Mouse (Mus musculus) erythroblast, embryonic 14.5 days (primary cell): ENCODE measurements at regions not wholly inside any gene's neighbourhood (a gene's known extent, or its start where the extent isn't known, plus 50 kb on each side); places are given as distances from the start of the nearest gene placed in this dataset.

Experiments
- H3K27me3 ChIP-seq: 2 replicates; pipeline ENCODE4 v1.6.1; 2012; ENCODE audit warnings: inconsistent platforms; ENCODE audit not compliant: control insufficient read depth
- H3K36me3 ChIP-seq: 2 replicates; pipeline ENCODE4 v1.6.1; 2012; ENCODE audit warnings: mild to moderate bottlenecking, inconsistent platforms; ENCODE audit not compliant: control insufficient read depth
- H3K4me1 ChIP-seq: 2 replicates; pipeline ENCODE4 v1.6.1; 2012; ENCODE audit warnings: inconsistent platforms; ENCODE audit not compliant: control insufficient read depth
- H3K4me3 ChIP-seq: replicated peaks from 2 replicates; pipeline ENCODE3; 2012; ENCODE audit warnings: moderate library complexity, mild to moderate bottlenecking, inconsistent platforms
- H3K9me3 ChIP-seq: 2 replicates; pipeline ENCODE4 v1.6.1; 2012; ENCODE audit warnings: low read length, inconsistent platforms, mixed read lengths; ENCODE audit not compliant: control insufficient read depth
- GATA1 ChIP-seq: IDR thresholded peaks from 2 replicates; pipeline ENCODE4 v1.6.1; 2012; ENCODE audit warnings: low read length, inconsistent platforms, mixed read lengths
- TAL1 ChIP-seq: IDR thresholded peaks from 3 replicates; pipeline ENCODE4 v1.6.1; 2012; ENCODE audit warnings: low read length, inconsistent platforms, mixed read lengths

- no peaks in the 10 kb centered on the region; the same call in 1 of the 2 replicates for H3K27me3 ChIP-seq
- no peaks in the 10 kb centered on the region for H3K4me1 ChIP-seq
- H3K9me3 ChIP-seq: no peaks in the 10 kb centered on the region
- H3K4me3 ChIP-seq: no peak overlapping the region
- no peaks in the 10 kb centered on the region for H3K36me3 ChIP-seq
- TF ChIP-seq TAL1 (no peak), GATA1 (no peak)
These were observed 85.2 kb upstream of the Cplx2 start for GRCm38 (mm10) chr13:54285968-54286367.

DNA sequence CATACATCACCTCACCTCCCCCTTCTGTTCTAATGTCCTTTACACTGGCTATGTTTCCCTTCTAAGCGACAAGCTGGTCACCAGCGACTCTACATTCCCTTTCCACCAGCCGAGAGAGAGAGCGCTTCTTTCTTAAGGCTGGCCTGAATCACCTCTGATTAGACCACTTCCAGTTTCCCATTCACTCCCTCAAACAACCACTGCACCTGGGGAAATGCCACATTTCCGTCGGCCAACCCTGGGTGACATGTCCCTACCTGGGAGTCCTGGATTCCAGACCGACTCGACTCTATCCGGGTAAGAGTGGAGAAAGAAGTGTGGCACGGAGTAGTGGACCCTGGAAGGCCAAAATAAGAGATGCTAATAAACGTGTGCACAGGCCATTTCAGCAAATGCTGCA lies 84.5 kb upstream of the Cplx2 start:
- no peak overlapping the region for H3K4me3 ChIP-seq
- no peaks in the 10 kb centered on the region; the same call in 1 of the 2 replicates for H3K27me3 ChIP-seq
- H3K4me1 ChIP-seq: no peaks in the 10 kb centered on the region
- no peaks in the 10 kb centered on the region for H3K9me3 ChIP-seq
- TF ChIP-seq TAL1 (no peak), GATA1 (no peak)
- H3K36me3 ChIP-seq: no peaks in the 10 kb centered on the region

GRCm38 (mm10) chr13:54290066-54290465 lies 81.1 kb upstream of the Cplx2 start:
- H3K4me3 ChIP-seq: no peak overlapping the region
- TF ChIP-seq GATA1 (no peak), TAL1 (no peak)
- H3K9me3 ChIP-seq: no peaks in the 10 kb centered on the region
- H3K27me3 ChIP-seq: no peaks in the 10 kb centered on the region
- H3K4me1 ChIP-seq: no peaks in the 10 kb centered on the region
- no peaks in the 10 kb centered on the region for H3K36me3 ChIP-seq

DNA sequence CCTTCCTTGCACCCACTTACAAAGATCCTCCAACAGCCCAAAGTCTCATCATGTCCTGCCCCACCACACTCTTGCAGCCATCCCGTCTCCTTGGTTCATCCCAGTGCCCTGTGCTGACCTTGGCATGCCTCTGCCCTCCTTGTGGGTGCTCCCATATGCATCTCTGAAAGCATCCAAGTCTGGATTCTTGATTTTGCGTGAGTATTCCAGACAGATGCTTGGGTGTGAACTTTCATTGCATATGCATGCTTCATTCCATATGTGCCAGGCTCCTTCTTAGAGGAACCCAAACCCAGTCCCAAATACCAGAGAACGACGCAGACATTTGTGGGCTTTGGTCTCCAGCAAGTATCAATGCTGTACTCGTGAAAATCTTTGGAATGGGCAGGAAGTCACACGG lies 78.8 kb upstream of the Cplx2 start:
- H3K4me3 ChIP-seq: no peak overlapping the region
- no peaks in the 10 kb centered on the region for H3K9me3 ChIP-seq
- no peaks in the 10 kb centered on the region for H3K36me3 ChIP-seq
- H3K27me3 ChIP-seq: no peaks in the 10 kb centered on the region
- no peaks in the 10 kb centered on the region for H3K4me1 ChIP-seq
- no peak for TF ChIP-seq GATA1

DNA sequence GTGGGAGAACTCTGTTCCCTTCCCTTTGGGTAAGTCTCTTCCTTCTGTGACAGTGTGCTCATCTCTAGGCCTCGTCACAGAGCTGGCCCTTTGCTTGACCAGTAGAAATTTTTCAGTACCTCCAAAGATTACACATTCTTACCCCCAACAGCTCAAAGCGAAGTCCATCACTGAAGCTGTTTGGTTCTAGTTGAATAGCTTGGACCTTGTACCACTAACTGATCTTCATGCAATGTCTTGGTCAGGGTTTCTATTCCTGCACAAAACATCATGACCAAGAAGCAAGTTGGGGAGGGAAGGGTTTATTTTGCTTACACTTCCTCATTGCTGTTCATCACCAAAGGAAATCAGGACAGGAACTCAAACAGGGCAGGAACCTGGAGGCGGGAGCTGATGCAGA lies 78.1 kb upstream of the Cplx2 start:
- Histone ChIP-seq H3K36me3 (no peaks in the 10 kb centered on the region), H3K4me3 (no peak overlapping the region), H3K9me3 (no peaks in the 10 kb centered on the region), H3K4me1 (no peaks in the 10 kb centered on the region), H3K27me3 (no peaks in the 10 kb centered on the region)
- TF ChIP-seq TAL1: no peak
- no peak for TF ChIP-seq GATA1

DNA sequence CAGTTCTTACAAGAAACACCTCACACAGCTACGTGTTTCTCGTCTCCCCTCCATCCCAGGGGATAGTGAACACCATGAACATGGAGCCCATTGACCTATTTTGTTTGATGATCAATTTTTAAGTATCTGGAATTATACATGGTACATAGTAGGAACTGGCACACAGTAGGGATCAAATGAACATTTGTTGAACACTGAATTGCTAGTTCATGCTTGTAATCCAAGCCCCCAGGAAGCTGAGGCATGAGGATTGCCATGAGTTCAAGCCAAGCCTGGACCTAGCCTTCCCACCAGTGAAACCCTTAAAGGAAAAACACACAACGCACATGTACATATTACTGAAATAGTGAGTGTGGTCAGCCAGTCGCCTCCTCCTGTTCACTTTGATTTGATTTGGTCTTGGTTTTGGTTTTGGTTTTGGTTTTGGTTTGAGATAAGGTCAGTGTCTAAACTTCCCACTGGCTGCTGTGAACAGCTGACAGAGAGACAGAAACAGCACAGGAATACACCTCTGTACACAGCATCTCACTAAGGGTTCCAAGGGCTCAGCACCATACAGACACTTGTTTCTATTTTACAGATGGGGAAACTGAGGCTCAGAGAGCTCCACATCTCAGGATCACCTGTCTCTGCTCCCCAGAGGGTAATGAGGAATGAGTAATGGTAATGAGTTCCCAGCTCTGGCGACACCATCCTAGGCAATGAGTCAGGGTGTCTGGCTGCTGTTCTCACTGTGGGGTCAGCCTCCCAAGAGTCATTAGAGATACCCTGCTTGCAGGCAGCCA lies 75.5 kb upstream of the Cplx2 start:
- no peak overlapping the region for H3K4me3 ChIP-seq
- TF ChIP-seq TAL1: no peak
- TF ChIP-seq GATA1: no peak
- H3K36me3 ChIP-seq: no peaks in the 10 kb centered on the region
- H3K9me3 ChIP-seq: no peaks in the 10 kb centered on the region
- no peaks in the 10 kb centered on the region for H3K4me1 ChIP-seq
- peaks cover 3% of the 10 kb centered on the region for H3K27me3 ChIP-seq

- Histone ChIP-seq H3K4me3 (no peak overlapping the region), H3K9me3 (no peaks in the 10 kb centered on the region), H3K27me3 (peaks cover 7% of the 10 kb centered on the region), H3K4me1 (no peaks in the 10 kb centered on the region), H3K36me3 (no peaks in the 10 kb centered on the region)
- TF ChIP-seq GATA1 (no peak), TAL1 (no peak)
These were observed 74.9 kb upstream of the Cplx2 start for GRCm38 (mm10) chr13:54296260-54296555.

- H3K36me3 ChIP-seq: no peaks in the 10 kb centered on the region
- no peaks in the 10 kb centered on the region; the same call in none of the 2 replicates for H3K4me1 ChIP-seq
- H3K4me3 ChIP-seq: no peak overlapping the region
- no peak for TF ChIP-seq TAL1
- no peak for TF ChIP-seq GATA1
- no peaks in the 10 kb centered on the region; the same call in 1 of the 2 replicates for H3K9me3 ChIP-seq
- peaks cover 33% of the 10 kb centered on the region for H3K27me3 ChIP-seq
These were observed 72.3 kb upstream of the Cplx2 start for GRCm38 (mm10) chr13:54298851-54299250.

- peaks cover 38% of the 10 kb centered on the region for H3K27me3 ChIP-seq
- H3K4me3 ChIP-seq: no peak overlapping the region
- H3K9me3 ChIP-seq: no peaks in the 10 kb centered on the region; the same call in 1 of the 2 replicates
- no peaks in the 10 kb centered on the region for H3K36me3 ChIP-seq
- H3K4me1 ChIP-seq: no peaks in the 10 kb centered on the region; the same call in none of the 2 replicates
- TF ChIP-seq GATA1: no peak
- TF ChIP-seq TAL1: no peak
These were observed 71.9 kb upstream of the Cplx2 start for GRCm38 (mm10) chr13:54299295-54299694.

- Histone ChIP-seq H3K36me3 (no peaks in the 10 kb centered on the region), H3K27me3 (peaks cover 40% of the 10 kb centered on the region), H3K4me3 (no peak overlapping the region), H3K9me3 (no peaks in the 10 kb centered on the region; the same call in 1 of the 2 replicates), H3K4me1 (no peaks in the 10 kb centered on the region; the same call in none of the 2 replicates)
- TF ChIP-seq TAL1 (no peak), GATA1 (no peak)
These were observed 70.0 kb upstream of the Cplx2 start for GRCm38 (mm10) chr13:54301110-54301509.
